Mouse (Mus musculus) heart, adult 2 months (tissue): Measurements from ENCODE around the gene Hist2h3b. TPM values are rescaled to one million over a fixed set of nuclear protein-coding genes. Genes with fewer than 3 reads are reported as not detected.
"Not testable (repeated sequence)": the region's sequence is repeated elsewhere in the genome, so short reads cannot be mapped to it uniquely, and the experiment has no call there.

Experiments used
- DNase-seq, 2 experiments: peaks; one replicate each; pipeline ENCODE4 v3.0.0; 2021
- H3K27ac ChIP-seq: fragments of 200-600 bp; 2 replicates; pipeline ENCODE4 v1.8.1; 2022
- H3K27me3 ChIP-seq: fragments of 200-500 bp; 2 replicates; pipeline ENCODE4 v1.6.1; 2012; ENCODE audit warnings: mild to moderate bottlenecking, low read length, inconsistent platforms, mixed read lengths; ENCODE audit not compliant: control insufficient read depth, insufficient read depth
- H3K36me3 ChIP-seq: fragments of 200-500 bp; 2 replicates; pipeline ENCODE4 v1.6.1; 2012; ENCODE audit warnings: low read length, inconsistent platforms; ENCODE audit not compliant: control insufficient read depth, insufficient read depth
- H3K4me1 ChIP-seq: fragments of 200-500 bp; 2 replicates; pipeline ENCODE4 v1.6.1; 2011; ENCODE audit warnings: low read length; ENCODE audit not compliant: control insufficient read depth, insufficient read depth
- H3K4me3 ChIP-seq: fragments of 200-600 bp; 2 replicates; pipeline ENCODE4 v1.8.1; 2022
- H3K79me2 ChIP-seq: fragments of 200-500 bp; replicated peaks from 2 replicates; pipeline ENCODE4 v1.6.1; 2012; ENCODE audit warnings: mild to moderate bottlenecking, inconsistent platforms, low read length, moderate library complexity, mixed read lengths; ENCODE audit not compliant: control insufficient read depth, insufficient read depth
- H3K9ac ChIP-seq: fragments of 200-500 bp; 2 replicates; pipeline ENCODE4 v1.6.1; 2012; ENCODE audit warnings: low read depth, mild to moderate bottlenecking, control low read depth, inconsistent platforms, low read length, mixed read lengths
- CTCF ChIP-seq: fragments of 200-600 bp; IDR thresholded peaks from 2 replicates; pipeline ENCODE4 v1.8.1; 2022; ENCODE audit warnings: antibody characterized with exemption, mild to moderate bottlenecking, moderate library complexity
- EP300 ChIP-seq: fragments of 200-500 bp; IDR thresholded peaks from 2 replicates; pipeline ENCODE4 v1.6.1; 2011; ENCODE audit warnings: low read depth, low read length, control low read depth; ENCODE audit not compliant: insufficient read depth
- POLR2A ChIP-seq: fragments of 200-500 bp; IDR thresholded peaks from 2 replicates; pipeline ENCODE4 v1.6.1; 2011; ENCODE audit warnings: mild to moderate bottlenecking, low read depth, low read length, control low read depth; ENCODE audit not compliant: insufficient read depth
- WGBS: fragments of 180-500 bp; shearing (Covaris S2); methylation state at CpG from one replicate; pipeline ENCODE4 v1.1.7; 2018; 5-methylcytosine and 5-hydroxymethylcytosine counted together
- intact Hi-C: fragments of 180-260 bp; cut with DNase I; formaldehyde crosslinking; loops from one replicate; pipeline ENCODE4 v1.15.1; 2025
- polyA plus RNA-seq: library from polyadenylated mRNA; depleted of rRNA; stranded (reverse); fragments of >200 nt; gene quantifications from 2 replicates; pipeline ENCODE4 v1.2.3, GENCODE M21; 2012
- total RNA-seq, 2 experiments: library from RNA; stranded (reverse); gene quantifications; 2 replicates each; pipeline ENCODE4 v1.2.3; 2021

The Hist2h3b gene
- total and polyA plus RNA-seq, 3 experiments = 5.2 to 18.3 (median 11.5) TPM

GRCm38 (mm10) chr3:96289201-96289600, 20.7 kb downstream of the Hist2h3b start:
- TF ChIP-seq CTCF (no peak), EP300 (no peak), POLR2A (no peak)
- Histone ChIP-seq H3K79me2 (no peaks in the 10 kb centered on the region), H3K4me1 (no peaks in the 10 kb centered on the region), H3K4me3 (no peak overlapping the region), H3K27me3 (no peaks in the 10 kb centered on the region; the same call in 1 of the 2 replicates), H3K36me3 (no peaks in the 10 kb centered on the region), H3K9ac (no peak overlapping the region), H3K27ac (no peak overlapping the region)
- no peak for DNase-seq
- WGBS = 68% methylated on average over 3 of the region's 3 CpGs
- intact Hi-C loops = no loop called here

- H3K79me2 ChIP-seq, H3K4me3 ChIP-seq, intact Hi-C loops, H3K9ac ChIP-seq, H3K36me3 ChIP-seq, H3K27ac ChIP-seq, DNase-seq, H3K27me3 ChIP-seq, H3K4me1 ChIP-seq: not testable (repeated sequence)
- 90% methylated on average over 3 of the region's 3 CpGs for WGBS
Observed at GRCm38 (mm10) chr3:96290727-96291126, 22.3 kb downstream of the Hist2h3b start.

DNA sequence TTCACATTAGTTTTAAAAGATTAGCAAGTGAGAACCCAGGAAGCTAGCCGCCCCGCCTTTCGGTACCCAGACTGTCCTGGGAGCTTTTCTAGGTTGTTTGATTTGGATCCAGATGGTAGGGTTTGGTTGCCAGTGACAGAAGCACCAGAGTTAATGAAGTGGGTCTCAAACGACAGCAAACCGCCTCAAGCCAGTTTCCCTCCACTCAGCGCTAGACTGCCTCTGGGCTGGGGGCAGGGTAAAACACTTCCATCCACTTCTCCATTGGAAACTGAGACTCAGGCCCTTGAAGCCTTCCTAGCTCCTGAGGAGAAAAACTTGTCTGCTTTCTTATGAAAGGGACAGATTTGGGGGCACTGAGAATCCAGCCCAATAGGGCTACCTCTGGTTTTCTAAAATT, 24.2 kb downstream of the Hist2h3b start:
- WGBS = 69% methylated on average over 6 of the region's 6 CpGs
- Histone ChIP-seq H3K4me3 (no peak overlapping the region), H3K9ac (no peak overlapping the region), H3K27me3 (no peaks in the 10 kb centered on the region), H3K79me2 (no peaks in the 10 kb centered on the region), H3K27ac (no peak overlapping the region), H3K4me1 (no peaks in the 10 kb centered on the region), H3K36me3 (no peaks in the 10 kb centered on the region)
- no peak for DNase-seq
- intact Hi-C loops = no loop called here
- TF ChIP-seq POLR2A = no peak
- no peak for TF ChIP-seq EP300
- no peak for TF ChIP-seq CTCF

DNA sequence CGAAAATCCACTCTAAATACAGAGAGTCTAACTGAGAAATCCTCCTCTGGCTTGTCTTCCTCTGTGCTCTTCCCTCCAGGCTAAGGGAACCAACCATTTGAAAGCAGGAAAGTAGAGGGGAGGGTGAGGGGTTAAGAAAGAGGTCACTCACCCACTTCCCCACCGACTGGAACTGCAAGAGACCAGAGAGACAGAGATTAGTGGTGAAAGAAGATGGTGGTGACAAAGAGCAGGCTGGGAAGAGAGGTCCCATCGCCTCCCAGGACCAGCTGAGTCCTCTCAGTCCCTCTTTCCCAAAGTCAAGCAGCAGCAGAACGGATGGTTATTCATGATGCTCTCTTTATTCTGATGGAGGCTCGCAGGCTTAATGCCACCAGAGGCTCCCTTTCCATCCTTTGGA, 24.9 kb downstream of the Hist2h3b start:
- intact Hi-C loops = no loop called here
- no peak overlapping the region for H3K4me3 ChIP-seq

GRCm38 (mm10) chr3:96293787-96294186, 25.3 kb downstream of the Hist2h3b start, which contains the start of gene Fcgr1:
Gene Fcgr1, minus strand, starts transcription at chr3:96293969.
- H3K36me3 ChIP-seq = no peaks in the 10 kb centered on the region
- no peak for DNase-seq
- H3K27me3 ChIP-seq = no peaks in the 10 kb centered on the region
- WGBS = 78% methylated on average over 4 of the region's 4 CpGs
- H3K4me1 ChIP-seq = no peaks in the 10 kb centered on the region
- TF ChIP-seq EP300 (no peak), CTCF (no peak), POLR2A (no peak)
- H3K27ac ChIP-seq = no peak within 1 kb of the TSS
- intact Hi-C loops = no loop called here
- no peak within 1 kb of the TSS for H3K4me3 ChIP-seq
- no peaks in the 10 kb centered on the region for H3K79me2 ChIP-seq
- no peak within 1 kb of the TSS for H3K9ac ChIP-seq

More for the DNA sequence above, 24.9 kb downstream of the Hist2h3b start:
- Histone ChIP-seq H3K36me3 (no peaks in the 10 kb centered on the region), H3K79me2 (no peaks in the 10 kb centered on the region), H3K27me3 (no peaks in the 10 kb centered on the region), H3K9ac (no peak overlapping the region), H3K4me1 (no peaks in the 10 kb centered on the region), H3K27ac (no peak overlapping the region)
- WGBS = 49% methylated on average over 5 of the region's 5 CpGs
- no peak for DNase-seq
- TF ChIP-seq CTCF = no peak
- no peak for TF ChIP-seq EP300
- TF ChIP-seq POLR2A = no peak

GRCm38 (mm10) chr3:96298360-96298759, 29.9 kb downstream of the Hist2h3b start:
- H3K4me1 ChIP-seq = no peaks in the 10 kb centered on the region; the same call in 1 of the 2 replicates
- no peak for DNase-seq
- intact Hi-C loops = no loop called here
- TF ChIP-seq POLR2A = no peak
- no peak for TF ChIP-seq CTCF
- H3K4me3 ChIP-seq = no peak overlapping the region
- H3K79me2 ChIP-seq = no peaks in the 10 kb centered on the region
- H3K9ac ChIP-seq = no peak overlapping the region
- no peaks in the 10 kb centered on the region for H3K27me3 ChIP-seq
- H3K36me3 ChIP-seq = no peaks in the 10 kb centered on the region
- H3K27ac ChIP-seq = no peak overlapping the region
- WGBS = 84% methylated on average over 4 of the region's 4 CpGs

DNA sequence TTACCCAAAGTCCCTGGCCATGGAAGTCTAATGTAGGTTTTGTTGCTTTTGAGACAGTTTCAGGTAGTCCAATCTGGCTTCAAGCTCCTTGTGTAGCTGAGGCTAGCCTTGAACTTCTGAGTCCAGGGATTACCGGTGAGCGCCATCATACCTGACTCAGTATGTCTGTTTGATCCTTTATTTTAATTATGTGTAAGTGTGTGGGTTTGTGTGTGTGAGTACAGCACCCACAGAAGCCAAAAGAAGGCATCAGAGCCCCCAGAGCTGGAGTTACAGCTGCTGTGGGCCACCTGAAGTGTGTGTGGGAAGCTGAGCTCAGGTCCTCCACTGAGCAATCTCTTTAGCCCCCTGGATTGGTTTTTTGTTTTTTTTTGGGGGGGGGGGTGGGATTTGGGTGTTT, 31.1 kb downstream of the Hist2h3b start:
- no peak for DNase-seq
- Histone ChIP-seq H3K27me3 (no peaks in the 10 kb centered on the region), H3K79me2 (no peaks in the 10 kb centered on the region), H3K27ac (no peak overlapping the region), H3K4me1 (no peaks in the 10 kb centered on the region; the same call in 1 of the 2 replicates), H3K9ac (no peak overlapping the region), H3K36me3 (no peaks in the 10 kb centered on the region), H3K4me3 (no peak overlapping the region)
- intact Hi-C loops = no loop called here
- 98% methylated on average over 2 of the region's 2 CpGs for WGBS
- TF ChIP-seq CTCF (no peak), POLR2A (no peak), EP300 (no peak)
